Mouse (Mus musculus) cerebellum, adult 2 months (tissue): Measurements from ENCODE around the gene Sv2b.

Experiments
- CTCF ChIP-seq: fragments of 200-500 bp; IDR thresholded peaks from 2 replicates; pipeline ENCODE4 v1.5.1; 2011; ENCODE audit warnings: low read depth, mild to moderate bottlenecking, control low read depth, low read length, moderate library complexity, borderline replicate concordance; ENCODE audit not compliant: insufficient read depth
- POLR2A ChIP-seq: fragments of 200-500 bp; IDR thresholded peaks from 2 replicates; pipeline ENCODE4 v1.6.1; 2011; ENCODE audit warnings: low read length, control low read depth, borderline replicate concordance; ENCODE audit not compliant: insufficient read depth

- no peak for TF ChIP-seq CTCF
- TF ChIP-seq POLR2A = no peak
Measured at GRCm38 (mm10) chr7:75147174-75147573, 161.9 kb downstream of the Sv2b start.
